Mouse (Mus musculus): ENCODE results near the gene Fev. TPM values are rescaled to one million over a fixed set of nuclear protein-coding genes. Genes with fewer than 3 reads are reported as not detected.
A peak's percentile ranks its signal among the peaks of the same experiment; 100 is the strongest.

Gene Fev
- polyA plus RNA-seq, 1 experiment, result 0.26 TPM

- H3K4me3 ChIP-seq (ENCODE audit: control insufficient read depth, insufficient read depth, low read length), result no peak within 1 kb of the TSS
- DNase-seq, result peak; percentile 14
- H3K4me1 ChIP-seq (replicated peaks; ENCODE audit: control insufficient read depth, insufficient read depth, low read length), result no peaks in the 10 kb centered on the region
- 18% methylated on average over 25 of the region's 25 CpGs for WGBS
- H3K27ac ChIP-seq (ENCODE audit: control insufficient read depth, insufficient read depth, low read length), result no peak within 1 kb of the TSS
- TF ChIP-seq POLR2A (IDR thresholded peaks at IDR 0.05; ENCODE audit: control insufficient read depth, extremely low read depth, insufficient read depth, low read length, poor library complexity) (no peak), CTCF (IDR thresholded peaks at IDR 0.05; ENCODE audit: borderline replicate concordance, control insufficient read depth, extremely low read depth, insufficient read depth, low read length, poor library complexity) (peak; percentile 44; the same call in 1 of the 2 replicates)
- H3K36me3 ChIP-seq (ENCODE audit: control insufficient read depth, insufficient read depth, low read length), result no peaks in the 10 kb centered on the region
- no peaks in the 10 kb centered on the region; the same call in 1 of the 2 replicates for H3K27me3 ChIP-seq (ENCODE audit: control insufficient read depth, insufficient read depth, low read length)
These were observed 8.1 kb upstream of the Fev start, which contains the start of gene Cryba2 for GRCm38 (mm10) chr1:74893134-74893855. TSS of gene Cryba2 (minus strand) at chr1:74893143.

- TF ChIP-seq CTCF (IDR thresholded peaks at IDR 0.05; ENCODE audit: borderline replicate concordance, control insufficient read depth, extremely low read depth, insufficient read depth, low read length, poor library complexity), result no peak
- no peak for TF ChIP-seq POLR2A (IDR thresholded peaks at IDR 0.05; ENCODE audit: control insufficient read depth, extremely low read depth, insufficient read depth, low read length, poor library complexity)
- no peak for DNase-seq
- no peak overlapping the region for H3K27ac ChIP-seq (ENCODE audit: control insufficient read depth, insufficient read depth, low read length)
- H3K27me3 ChIP-seq (ENCODE audit: control insufficient read depth, insufficient read depth, low read length), result no peaks in the 10 kb centered on the region; the same call in 1 of the 2 replicates
- 10% methylated on average over 39 of the region's 39 CpGs for WGBS
- H3K4me3 ChIP-seq (ENCODE audit: control insufficient read depth, insufficient read depth, low read length), result no peak overlapping the region
- H3K4me1 ChIP-seq (replicated peaks; ENCODE audit: control insufficient read depth, insufficient read depth, low read length), result no peaks in the 10 kb centered on the region
- no peaks in the 10 kb centered on the region for H3K36me3 ChIP-seq (ENCODE audit: control insufficient read depth, insufficient read depth, low read length)
These were observed 7.3 kb upstream of the Fev start for GRCm38 (mm10) chr1:74892351-74893133.

DNA sequence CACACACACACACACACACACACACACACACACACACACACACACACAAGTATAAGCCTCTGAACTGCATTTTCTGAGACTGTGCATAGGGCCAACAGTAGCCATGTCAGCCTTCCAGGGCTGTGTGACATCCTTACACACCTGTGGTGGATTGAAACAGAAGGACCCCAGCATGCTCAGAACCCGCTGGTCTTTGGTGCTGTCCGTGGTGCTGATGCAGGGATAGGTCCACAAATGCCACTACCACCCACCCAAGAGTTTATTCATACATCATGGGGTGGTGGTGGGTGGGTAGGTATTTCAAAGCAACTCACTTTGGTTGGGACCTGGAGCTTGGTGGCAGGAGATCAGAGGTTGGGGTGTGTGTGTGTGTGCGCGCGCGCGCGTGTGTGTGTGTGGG is 6.3 kb upstream of the Fev start:
- Histone ChIP-seq H3K27me3 (ENCODE audit: control insufficient read depth, insufficient read depth, low read length) (no peaks in the 10 kb centered on the region; the same call in 1 of the 2 replicates), H3K27ac (ENCODE audit: control insufficient read depth, insufficient read depth, low read length) (no peak overlapping the region), H3K36me3 (ENCODE audit: control insufficient read depth, insufficient read depth, low read length) (no peaks in the 10 kb centered on the region), H3K4me1 (replicated peaks; ENCODE audit: control insufficient read depth, insufficient read depth, low read length) (no peaks in the 10 kb centered on the region), H3K4me3 (ENCODE audit: control insufficient read depth, insufficient read depth, low read length) (no peak overlapping the region)
- TF ChIP-seq POLR2A (IDR thresholded peaks at IDR 0.05; ENCODE audit: control insufficient read depth, extremely low read depth, insufficient read depth, low read length, poor library complexity), result no peak
- no peak for TF ChIP-seq CTCF (IDR thresholded peaks at IDR 0.05; ENCODE audit: borderline replicate concordance, control insufficient read depth, extremely low read depth, insufficient read depth, low read length, poor library complexity)
- WGBS, result 3% methylated on average over 8 of the region's 8 CpGs
- peak; percentile 13 for DNase-seq

GRCm38 (mm10) chr1:74884196-74885141 is 750 bp downstream of the Fev start:
- whole genome bisulfite sequencing, result 3% methylated on average over 57 of the region's 57 CpGs
- H3K27ac ChIP-seq (ENCODE audit: control insufficient read depth, insufficient read depth, low read length), result no peak overlapping the region
- no peak overlapping the region for H3K4me3 ChIP-seq (ENCODE audit: control insufficient read depth, insufficient read depth, low read length)

DNA sequence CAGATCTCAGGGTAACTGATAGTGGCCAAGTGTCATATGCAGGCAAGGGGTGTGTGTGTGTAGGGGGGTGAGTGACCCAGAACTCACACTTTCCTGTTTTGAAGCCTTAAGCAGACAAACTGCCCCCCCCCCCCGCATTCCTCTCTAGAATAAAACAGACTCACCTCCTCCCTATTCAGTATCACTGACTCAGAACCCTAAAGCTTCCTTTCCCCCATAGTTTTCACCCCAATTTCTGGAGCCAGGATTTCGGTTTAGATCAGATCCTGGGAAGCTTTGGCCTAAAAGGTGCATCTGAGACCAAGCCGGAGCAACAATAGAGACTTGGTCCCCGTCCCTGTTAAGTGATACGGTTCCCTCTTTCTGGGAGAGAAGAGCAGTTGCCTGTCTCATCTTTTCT is 1.8 kb downstream of the Fev start:
- H3K4me3 ChIP-seq (ENCODE audit: control insufficient read depth, insufficient read depth, low read length), result no peak overlapping the region
- H3K27ac ChIP-seq (ENCODE audit: control insufficient read depth, insufficient read depth, low read length), result no peak overlapping the region
- no peaks in the 10 kb centered on the region for H3K36me3 ChIP-seq (ENCODE audit: control insufficient read depth, insufficient read depth, low read length)
- no peak for TF ChIP-seq CTCF (IDR thresholded peaks at IDR 0.05; ENCODE audit: borderline replicate concordance, control insufficient read depth, extremely low read depth, insufficient read depth, low read length, poor library complexity)
- H3K27me3 ChIP-seq (ENCODE audit: control insufficient read depth, insufficient read depth, low read length), result peaks cover 21% of the 10 kb centered on the region
- 24% methylated on average over 5 of the region's 5 CpGs for WGBS
- no peaks in the 10 kb centered on the region for H3K4me1 ChIP-seq (replicated peaks; ENCODE audit: control insufficient read depth, insufficient read depth, low read length)
- no peak for DNase-seq

More at GRCm38 (mm10) chr1:74884196-74885141, 750 bp downstream of the Fev start:
- no peaks in the 10 kb centered on the region for H3K4me1 ChIP-seq (replicated peaks; ENCODE audit: control insufficient read depth, insufficient read depth, low read length)
- TF ChIP-seq POLR2A (IDR thresholded peaks at IDR 0.05; ENCODE audit: control insufficient read depth, extremely low read depth, insufficient read depth, low read length, poor library complexity) (no peak), CTCF (IDR thresholded peaks at IDR 0.05; ENCODE audit: borderline replicate concordance, control insufficient read depth, extremely low read depth, insufficient read depth, low read length, poor library complexity) (no peak)
- peaks cover 21% of the 10 kb centered on the region for H3K27me3 ChIP-seq (ENCODE audit: control insufficient read depth, insufficient read depth, low read length)
- no peak for DNase-seq
- H3K36me3 ChIP-seq (ENCODE audit: control insufficient read depth, insufficient read depth, low read length), result no peaks in the 10 kb centered on the region

DNA sequence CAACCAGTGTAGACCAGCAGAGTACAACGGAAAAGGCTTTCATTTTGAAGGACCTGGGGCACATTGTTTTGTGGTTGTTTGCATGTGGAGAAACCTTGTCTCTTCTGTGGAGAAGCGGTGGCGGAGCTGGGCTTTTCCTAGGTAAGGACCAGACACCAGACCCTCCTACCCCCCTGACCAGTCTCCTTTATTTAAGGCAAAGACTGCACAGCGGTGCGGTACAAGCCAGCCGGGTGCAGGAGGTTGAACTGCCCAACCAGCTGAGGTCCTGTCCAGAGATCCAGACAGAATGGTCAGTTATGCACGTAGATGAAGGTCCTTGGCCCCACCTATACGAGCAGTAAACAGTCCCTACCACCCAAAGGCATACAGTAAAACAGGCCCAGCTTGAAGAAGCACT is 2.4 kb downstream of the Fev start:
- Histone ChIP-seq H3K27me3 (ENCODE audit: control insufficient read depth, insufficient read depth, low read length) (peaks cover 21% of the 10 kb centered on the region), H3K4me3 (ENCODE audit: control insufficient read depth, insufficient read depth, low read length) (no peak overlapping the region), H3K36me3 (ENCODE audit: control insufficient read depth, insufficient read depth, low read length) (no peaks in the 10 kb centered on the region), H3K27ac (ENCODE audit: control insufficient read depth, insufficient read depth, low read length) (no peak overlapping the region), H3K4me1 (replicated peaks; ENCODE audit: control insufficient read depth, insufficient read depth, low read length) (no peaks in the 10 kb centered on the region)
- WGBS, result 13% methylated on average over 8 of the region's 8 CpGs
- TF ChIP-seq CTCF (IDR thresholded peaks at IDR 0.05; ENCODE audit: borderline replicate concordance, control insufficient read depth, extremely low read depth, insufficient read depth, low read length, poor library complexity) (no peak), POLR2A (IDR thresholded peaks at IDR 0.05; ENCODE audit: control insufficient read depth, extremely low read depth, insufficient read depth, low read length, poor library complexity) (no peak)
- DNase-seq, result no peak
